Mouse (Mus musculus) midbrain, embryonic 10.5 days (tissue): ENCODE results near the gene Ltk. TPM values are rescaled to one million over a fixed set of nuclear protein-coding genes. Genes with fewer than 3 reads are reported as not detected.

Experiments
- DNase-seq: peaks from one replicate; pipeline ENCODE4 v3.0.0-alpha.2; 2017; ENCODE audit warnings: low spot score
- H3K27ac ChIP-seq: fragments of 300-500 bp; sonication (generic); replicated peaks from 2 replicates; pipeline ENCODE4 v1.5.1; 2016; ENCODE audit warnings: mild to moderate bottlenecking
- H3K27me3 ChIP-seq: fragments of 300-500 bp; sonication (generic); 2 replicates; pipeline ENCODE4 v1.6.1; 2016; ENCODE audit warnings: low read depth, mild to moderate bottlenecking; ENCODE audit not compliant: poor library complexity, severe bottlenecking
- H3K36me3 ChIP-seq: fragments of 300-500 bp; sonication (generic); 2 replicates; pipeline ENCODE4 v1.6.1; 2016; ENCODE audit warnings: mild to moderate bottlenecking, moderate library complexity
- H3K4me1 ChIP-seq: fragments of 300-500 bp; sonication (generic); 2 replicates; pipeline ENCODE4 v1.6.1; 2016
- H3K4me3 ChIP-seq: fragments of 300-500 bp; sonication (generic); 2 replicates; pipeline ENCODE4 v1.5.1; 2016; ENCODE audit warnings: mild to moderate bottlenecking, moderate library complexity
- H3K9me3 ChIP-seq: fragments of 300-500 bp; sonication (generic); replicated peaks from 2 replicates; pipeline ENCODE4 v1.6.1; 2016; ENCODE audit warnings: mild to moderate bottlenecking
- WGBS: fragments of 180-500 bp; shearing (Covaris S2); methylation state at CpG from one replicate; pipeline ENCODE4 v1.1.7; 2016; 5-methylcytosine and 5-hydroxymethylcytosine counted together
- polyA plus RNA-seq: library from polyadenylated mRNA; unstranded; fragments of >200 nt; fragmentation: Nextera tagmentation; extraction: Ambion mirVana; gene quantifications from 2 replicates; pipeline ENCODE4 v1.2.1, GENCODE M21; 2016

Gene Ltk
- polyA plus RNA-seq, 1 experiment from 2014 or later: not detected

- whole genome bisulfite sequencing: 83% methylated on average over 7 of the region's 7 CpGs
- Histone ChIP-seq H3K27ac (no peak overlapping the region), H3K9me3 (no peaks in the 10 kb centered on the region), H3K36me3 (no peaks in the 10 kb centered on the region), H3K4me3 (no peak overlapping the region), H3K27me3 (peaks cover 96% of the 10 kb centered on the region), H3K4me1 (peaks cover 25% of the 10 kb centered on the region)
- DNase-seq: no peak
Measured at GRCm38 (mm10) chr2:119747554-119747953, 12.7 kb downstream of the Ltk start.

DNA sequence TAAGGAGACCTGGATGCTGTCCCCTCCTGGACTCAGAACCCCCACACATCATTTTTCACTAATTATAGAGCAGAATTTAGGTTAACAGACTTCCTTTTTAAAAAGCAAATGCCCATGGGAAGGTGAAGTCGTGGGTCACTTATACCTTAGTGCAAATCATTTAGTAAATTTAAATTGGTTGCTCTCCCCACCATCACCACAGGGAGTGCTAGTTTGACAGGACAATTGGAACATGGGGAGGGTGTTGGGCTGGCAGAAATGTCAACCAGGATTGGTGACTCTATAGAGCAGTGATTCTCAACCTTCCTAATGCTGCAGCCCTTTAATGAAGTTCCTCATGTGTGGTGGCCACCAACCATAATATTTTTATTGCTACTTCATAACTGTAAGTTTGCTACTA is 14.9 kb downstream of the Ltk start:
- peaks cover 48% of the 10 kb centered on the region for H3K4me1 ChIP-seq
- H3K36me3 ChIP-seq: no peaks in the 10 kb centered on the region
- H3K27ac ChIP-seq: no peak overlapping the region
- H3K9me3 ChIP-seq: no peaks in the 10 kb centered on the region
- H3K27me3 ChIP-seq: peaks cover 96% of the 10 kb centered on the region
- 18% methylated on average over 1 of the region's 1 CpGs for WGBS
- no peak overlapping the region for H3K4me3 ChIP-seq
- DNase-seq: no peak

DNA sequence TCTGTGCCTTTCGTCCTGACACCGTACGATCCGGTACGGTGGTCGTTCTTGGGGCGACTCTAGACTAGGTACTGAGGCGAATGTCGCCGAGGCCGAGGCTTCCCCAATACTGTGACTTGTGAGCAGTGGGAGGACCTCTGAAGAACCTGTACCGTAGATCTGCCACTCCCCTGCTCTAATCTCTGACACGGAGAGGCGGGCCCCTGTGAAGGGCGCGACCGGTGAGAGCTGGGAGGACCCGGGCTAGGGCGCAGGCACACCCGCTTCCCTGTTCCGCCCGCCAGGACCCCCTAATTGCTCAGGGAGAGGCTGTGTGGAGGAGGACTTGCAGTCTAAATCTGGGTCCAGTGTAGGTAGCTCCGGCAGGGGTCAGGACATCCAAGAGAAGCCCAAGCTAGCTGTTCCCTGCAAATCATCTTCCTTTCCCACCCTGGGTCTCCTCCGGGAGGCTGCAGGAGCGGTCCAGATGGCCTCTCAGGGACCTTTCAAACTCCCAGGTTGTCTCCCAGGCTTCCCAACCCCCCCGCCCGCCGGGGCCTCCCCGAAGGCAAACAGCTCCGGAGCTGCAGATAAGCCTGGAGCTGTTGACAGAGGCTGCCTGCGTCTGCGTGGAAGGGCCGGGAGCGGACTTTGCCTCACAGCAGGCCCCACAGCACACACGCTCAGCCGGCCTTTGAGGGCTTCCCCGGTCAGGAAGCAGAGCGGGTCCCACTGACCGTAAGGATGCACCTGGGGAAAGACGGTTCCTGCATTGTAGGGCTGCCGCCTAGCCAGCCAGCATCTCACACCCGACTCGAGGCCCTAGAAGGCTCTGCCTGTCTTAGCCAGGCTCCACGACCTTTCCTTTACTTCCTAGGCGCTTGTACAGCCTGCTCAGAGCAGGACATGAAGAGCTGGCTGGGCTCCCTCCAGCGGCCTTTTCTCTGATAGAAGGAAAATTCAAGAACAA is 15.8 kb downstream of the Ltk start:
- Histone ChIP-seq H3K4me3 (peak overlapping the region; percentile 68), H3K27me3 (peaks cover 96% of the 10 kb centered on the region), H3K4me1 (peaks cover 48% of the 10 kb centered on the region), H3K36me3 (no peaks in the 10 kb centered on the region), H3K27ac (peak overlapping the region; percentile 52; the same call in 1 of the 2 replicates), H3K9me3 (no peaks in the 10 kb centered on the region)
- 3% methylated on average over 46 of the region's 46 CpGs for WGBS
- peak; percentile 61 for DNase-seq

DNA sequence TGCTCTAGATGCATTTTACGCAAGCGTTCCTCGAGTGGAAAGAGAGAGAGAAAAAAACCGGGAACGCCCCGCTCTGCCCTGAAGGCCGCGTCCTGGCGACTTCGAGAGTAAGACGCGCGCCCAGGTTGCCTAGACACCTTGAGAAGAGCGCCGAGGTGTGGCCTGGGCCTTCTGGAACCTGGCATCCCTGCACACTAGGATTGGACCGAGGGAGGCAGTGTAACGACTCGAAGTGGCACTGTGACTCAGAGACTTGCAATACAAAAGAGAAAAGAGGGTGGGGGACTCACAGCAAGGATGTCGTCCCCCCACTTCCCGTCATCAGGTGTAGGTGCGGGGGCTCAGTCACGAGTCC is 16.4 kb downstream of the Ltk start:
- 4% methylated on average over 22 of the region's 22 CpGs for WGBS
- Histone ChIP-seq H3K36me3 (no peaks in the 10 kb centered on the region), H3K27ac (no peak overlapping the region), H3K4me3 (peak overlapping the region; percentile 68), H3K27me3 (peaks cover 96% of the 10 kb centered on the region), H3K4me1 (peaks cover 48% of the 10 kb centered on the region), H3K9me3 (no peaks in the 10 kb centered on the region)
- DNase-seq: peak; percentile 25

GRCm38 (mm10) chr2:119743176-119743807 is 16.9 kb downstream of the Ltk start:
- 7% methylated on average over 28 of the region's 31 CpGs for WGBS
- peak overlapping the region; percentile 91; the same call in 1 of the 2 replicates for H3K27ac ChIP-seq
- peak overlapping the region; percentile 68 for H3K4me3 ChIP-seq
- H3K36me3 ChIP-seq: no peaks in the 10 kb centered on the region
- peaks cover 100% of the 10 kb centered on the region for H3K27me3 ChIP-seq
- peaks cover 48% of the 10 kb centered on the region for H3K4me1 ChIP-seq
- peak; percentile 24 for DNase-seq
- H3K9me3 ChIP-seq: no peaks in the 10 kb centered on the region

- under 1% methylated on average over 70 of the region's 70 CpGs for WGBS
- Histone ChIP-seq H3K36me3 (no peaks in the 10 kb centered on the region), H3K4me3 (peak overlapping the region; percentile 68), H3K27ac (peak overlapping the region; percentile 91), H3K4me1 (peaks cover 48% of the 10 kb centered on the region), H3K9me3 (no peaks in the 10 kb centered on the region), H3K27me3 (peaks cover 100% of the 10 kb centered on the region)
- DNase-seq: peak; percentile 59
Measured at GRCm38 (mm10) chr2:119742461-119743175, 17.6 kb downstream of the Ltk start.

DNA sequence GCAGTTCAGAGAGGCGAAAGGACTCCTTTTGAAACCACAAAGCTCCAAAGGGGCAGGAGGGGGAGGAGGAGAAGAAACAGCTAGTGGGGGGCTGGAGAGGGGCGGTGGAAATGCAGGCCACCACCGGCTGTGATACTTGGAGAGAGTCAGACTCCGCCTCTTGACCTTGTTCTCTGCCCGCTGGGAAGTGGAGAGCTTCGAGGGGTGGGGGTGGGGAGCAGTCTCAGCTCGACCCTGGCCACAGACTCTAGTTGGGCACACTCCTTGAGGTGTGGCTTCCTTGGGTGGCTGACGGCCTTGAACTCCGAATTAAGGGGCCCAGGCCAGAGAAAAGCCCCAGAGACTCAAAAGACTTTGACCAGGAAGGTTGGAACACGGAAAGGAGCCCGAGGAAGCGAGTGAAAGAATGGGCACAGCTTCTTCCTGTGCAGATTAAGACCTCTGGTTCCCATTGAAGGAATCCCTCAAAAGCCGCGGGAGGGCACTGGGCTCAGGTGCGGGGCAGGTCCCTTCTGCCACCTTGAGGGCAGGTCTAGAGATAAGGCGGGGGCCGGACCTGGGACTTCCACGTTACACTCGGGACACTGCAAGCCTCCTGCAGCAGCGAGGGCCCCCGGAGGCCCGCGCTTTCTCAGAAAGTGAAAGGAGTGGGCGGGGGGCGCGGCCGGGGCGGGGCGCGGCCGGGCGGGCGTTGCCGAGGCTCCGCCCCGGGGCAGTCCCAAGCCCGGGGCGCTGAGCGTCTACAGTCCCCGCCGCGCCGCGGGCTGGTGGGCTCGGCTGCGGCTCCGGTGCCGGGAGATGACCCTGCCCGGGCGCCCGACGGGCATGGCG is 18.4 kb downstream of the Ltk start, which contains the start of gene Itpka:
Itpka (plus strand) TSS at position 757 of the 831 bp plus-strand sequence.
- peaks cover 100% of the 10 kb centered on the region for H3K27me3 ChIP-seq
- under 1% methylated on average over 53 of the region's 53 CpGs for whole genome bisulfite sequencing
- peaks cover 48% of the 10 kb centered on the region for H3K4me1 ChIP-seq
- DNase-seq: peak; percentile 84
- no peaks in the 10 kb centered on the region for H3K36me3 ChIP-seq
- peak within 1 kb of the TSS; percentile 91 for H3K27ac ChIP-seq
- no peaks in the 10 kb centered on the region for H3K9me3 ChIP-seq
- H3K4me3 ChIP-seq: peak within 1 kb of the TSS; percentile 68

- Histone ChIP-seq H3K36me3 (peaks cover 5% of the 10 kb centered on the region), H3K27ac (no peak overlapping the region), H3K9me3 (no peaks in the 10 kb centered on the region), H3K4me3 (no peak overlapping the region), H3K27me3 (peaks cover 99% of the 10 kb centered on the region), H3K4me1 (peaks cover 48% of the 10 kb centered on the region)
- no peak for DNase-seq
- 18% methylated on average over 2 of the region's 2 CpGs for WGBS
Measured at GRCm38 (mm10) chr2:119740567-119740966, 19.7 kb downstream of the Ltk start.

- peaks cover 18% of the 10 kb centered on the region for H3K4me1 ChIP-seq
- peaks cover 67% of the 10 kb centered on the region for H3K27me3 ChIP-seq
- WGBS: 27% methylated on average over 12 of the region's 12 CpGs
- no peak overlapping the region for H3K27ac ChIP-seq
- DNase-seq: no peak
- no peaks in the 10 kb centered on the region for H3K9me3 ChIP-seq
- H3K4me3 ChIP-seq: no peak overlapping the region
- peaks cover 40% of the 10 kb centered on the region for H3K36me3 ChIP-seq
Measured at GRCm38 (mm10) chr2:119737124-119737523, 23.1 kb downstream of the Ltk start.

- no peaks in the 10 kb centered on the region for H3K9me3 ChIP-seq
- no peak for DNase-seq
- H3K4me3 ChIP-seq: no peak overlapping the region
- peaks cover 4% of the 10 kb centered on the region; the same call in 1 of the 2 replicates for H3K27me3 ChIP-seq
- peaks cover 100% of the 10 kb centered on the region for H3K36me3 ChIP-seq
- no peak overlapping the region for H3K27ac ChIP-seq
- no peaks in the 10 kb centered on the region for H3K4me1 ChIP-seq
- 94% methylated on average over 4 of the region's 4 CpGs for WGBS
Measured at GRCm38 (mm10) chr2:119730735-119731134, 29.5 kb downstream of the Ltk start.

- peaks cover 100% of the 10 kb centered on the region for H3K36me3 ChIP-seq
Measured at GRCm38 (mm10) chr2:119727762-119728416, 32.3 kb downstream of the Ltk start.

More at GRCm38 (mm10) chr2:119727762-119728416, 32.3 kb downstream of the Ltk start:
- DNase-seq: no peak
- Histone ChIP-seq H3K9me3 (no peaks in the 10 kb centered on the region), H3K27ac (no peak overlapping the region), H3K4me1 (no peaks in the 10 kb centered on the region), H3K27me3 (no peaks in the 10 kb centered on the region), H3K4me3 (no peak overlapping the region)
- 87% methylated on average over 3 of the region's 3 CpGs for WGBS
